Mouse (Mus musculus) thymus, postnatal 0 days (tissue): Measurements from ENCODE around the gene Gm2a. TPM values are rescaled to one million over a fixed set of nuclear protein-coding genes. Genes with fewer than 3 reads are reported as not detected.
"Not testable (repeated sequence)": the region's sequence is repeated elsewhere in the genome, so short reads cannot be mapped to it uniquely, and the experiment has no call there.

Experiments
- DNase-seq: peaks from one replicate; pipeline ENCODE4 v3.0.0-alpha.2; 2015; ENCODE audit warnings: low spot score
- polyA plus RNA-seq: library from polyadenylated mRNA; unstranded; fragments of >200 nt; fragmentation: Nextera tagmentation; extraction: Ambion mirVana; gene quantifications from 2 replicates; pipeline ENCODE4 v1.2.1, GENCODE M21; 2015

Gene Gm2a
- polyA plus RNA-seq: 27.4 and 30.4 TPM in 2 replicates

DNA sequence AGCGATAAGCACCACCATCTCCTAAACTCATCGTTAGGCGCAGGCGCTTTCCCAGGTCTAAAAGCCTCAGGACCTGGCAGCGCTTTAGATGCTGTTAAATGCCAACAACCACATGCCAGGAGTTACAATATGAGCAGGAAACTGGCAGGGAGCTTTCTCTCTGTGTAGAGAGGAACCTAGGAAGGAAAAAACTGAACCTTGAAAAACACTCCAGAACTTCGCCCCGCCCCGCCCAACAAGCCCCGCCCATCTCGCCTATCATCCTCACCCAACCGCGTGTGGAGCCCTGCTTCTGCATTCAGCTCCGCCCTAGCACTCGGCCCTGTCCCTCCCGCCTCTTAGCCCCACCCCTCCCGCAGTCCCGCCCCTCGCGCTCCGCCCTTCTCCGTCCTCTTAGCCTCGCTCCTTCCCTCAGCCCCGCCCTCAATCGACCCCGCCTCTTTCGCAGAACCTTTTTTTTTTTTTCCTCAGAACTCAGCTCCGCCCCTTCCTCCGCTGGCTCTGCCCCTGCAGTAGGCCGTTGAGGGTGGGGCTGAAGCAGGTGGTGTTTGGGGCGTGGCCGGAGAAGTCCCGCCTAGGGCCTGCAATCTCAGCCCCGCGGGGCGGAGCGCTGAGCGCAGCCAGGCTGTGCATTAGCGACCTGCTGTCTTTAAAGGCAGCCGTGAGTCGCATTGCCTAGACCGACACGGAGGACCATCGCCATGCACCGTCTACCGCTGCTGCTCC is at the start of gene Gm2a:
Gene Gm2a (plus strand): TSS at position 653 of the 726 bp plus-strand sequence.
- DNase-seq: peak; percentile 98

DNA sequence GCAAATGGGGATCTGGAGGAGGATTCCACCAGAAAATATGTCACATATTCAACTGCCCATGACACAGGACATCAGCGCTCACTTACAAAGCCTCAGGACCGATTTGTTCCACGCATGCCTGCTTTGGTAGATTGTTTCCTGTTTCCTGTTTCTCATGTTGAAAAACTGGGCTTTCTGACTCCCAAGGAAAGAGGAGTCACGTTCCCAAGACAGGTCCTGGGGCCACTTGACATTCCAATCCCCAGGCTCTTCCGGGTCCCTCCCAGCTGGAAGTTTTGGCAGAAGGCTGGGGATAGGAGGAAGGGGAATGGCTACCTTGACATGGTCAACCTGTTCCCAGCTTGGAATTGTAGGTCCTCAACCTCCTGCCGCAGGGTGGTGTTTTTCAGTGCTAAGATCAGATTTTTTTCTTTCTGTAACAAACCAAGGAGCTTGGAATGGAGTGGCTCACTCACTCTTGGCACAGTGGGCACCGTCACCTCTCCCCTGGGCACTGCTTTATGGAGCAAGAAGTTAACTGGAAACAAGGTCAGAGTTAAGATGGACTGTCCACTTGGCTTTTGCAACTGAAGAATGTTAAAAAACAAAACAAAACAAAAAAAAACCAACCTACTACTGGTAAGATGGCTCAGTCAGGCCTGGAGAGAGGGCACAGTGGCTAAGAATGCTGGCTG is 46.9 kb upstream of the Gm2a start:
- no peak for DNase-seq

DNA sequence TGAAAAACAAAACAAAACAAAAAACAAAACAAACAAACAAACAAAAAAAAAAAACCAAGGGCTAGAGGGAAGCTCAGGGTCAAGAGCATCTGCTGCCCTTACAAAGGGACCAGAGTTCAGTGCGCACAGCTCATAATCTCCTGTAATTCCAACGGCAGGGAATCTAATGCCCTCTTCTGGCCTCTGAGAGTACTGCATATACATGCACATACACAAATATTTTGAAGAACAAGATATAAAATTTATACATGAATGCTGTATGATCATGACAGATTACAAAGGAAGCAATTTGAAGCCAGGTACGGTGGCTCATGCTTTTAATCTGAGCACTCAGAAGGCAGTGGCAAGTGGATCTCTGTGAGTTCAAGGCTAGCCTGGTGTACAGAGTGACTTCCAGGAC is 40.4 kb upstream of the Gm2a start:
- DNase-seq: no peak

DNA sequence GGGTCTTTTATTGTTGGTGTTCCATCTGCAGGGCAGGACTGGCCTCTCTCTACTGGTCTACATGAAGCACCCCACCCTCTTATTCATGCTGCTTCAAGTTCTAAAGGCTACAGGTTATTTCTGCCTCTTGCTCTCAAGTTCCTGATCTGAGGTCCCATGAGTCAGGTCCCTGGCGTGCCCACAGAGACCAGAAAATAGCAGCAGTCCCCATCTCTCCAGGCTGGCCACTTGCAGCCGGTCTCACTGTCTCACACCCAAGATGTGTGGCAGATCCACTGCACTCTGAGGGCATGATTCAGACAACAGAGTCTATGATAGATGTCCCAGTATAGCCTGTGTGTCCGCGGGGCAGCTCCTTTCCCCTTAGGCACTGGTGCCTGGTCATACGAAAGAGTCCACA is 37.1 kb upstream of the Gm2a start:
- DNase-seq: no peak

DNA sequence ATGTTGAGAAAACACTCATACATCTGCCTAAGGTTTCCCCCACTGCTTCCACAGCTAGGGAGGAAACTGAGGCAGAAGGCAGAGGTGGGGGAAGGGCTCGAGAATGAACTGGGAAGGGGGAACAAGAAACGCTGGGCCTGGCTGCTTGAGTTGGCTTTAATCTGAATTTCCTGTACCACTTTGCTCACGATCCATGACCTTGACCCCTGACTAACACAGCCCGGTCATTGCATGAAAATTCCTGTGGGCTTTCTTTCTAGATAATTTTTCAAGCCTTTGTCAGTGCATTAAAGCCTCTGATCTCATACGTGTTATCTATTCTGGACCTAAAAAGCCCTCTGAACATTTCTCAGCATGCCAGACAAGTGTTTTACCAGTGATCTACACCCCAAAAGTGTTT is 35.1 kb upstream of the Gm2a start:
- DNase-seq: no peak

DNA sequence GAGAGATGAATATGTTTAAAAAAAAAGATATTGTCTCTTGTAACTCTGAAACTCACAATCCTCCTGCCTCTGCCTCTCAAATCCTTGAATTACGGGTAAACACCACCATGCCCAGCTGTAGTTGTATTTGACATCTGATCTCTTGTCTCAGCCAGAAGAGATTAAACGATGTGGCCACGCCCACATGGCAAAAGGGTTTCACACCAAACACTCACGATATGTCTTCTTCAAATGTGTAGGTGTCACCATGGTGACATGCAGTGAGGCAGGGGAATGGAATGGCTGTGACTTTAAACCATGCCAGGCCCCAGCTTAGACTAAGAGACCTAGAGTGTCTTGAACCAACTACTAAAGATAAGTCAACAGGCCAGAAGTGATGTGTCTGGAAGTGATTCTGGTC is 31.0 kb upstream of the Gm2a start:
- DNase-seq: no peak

DNA sequence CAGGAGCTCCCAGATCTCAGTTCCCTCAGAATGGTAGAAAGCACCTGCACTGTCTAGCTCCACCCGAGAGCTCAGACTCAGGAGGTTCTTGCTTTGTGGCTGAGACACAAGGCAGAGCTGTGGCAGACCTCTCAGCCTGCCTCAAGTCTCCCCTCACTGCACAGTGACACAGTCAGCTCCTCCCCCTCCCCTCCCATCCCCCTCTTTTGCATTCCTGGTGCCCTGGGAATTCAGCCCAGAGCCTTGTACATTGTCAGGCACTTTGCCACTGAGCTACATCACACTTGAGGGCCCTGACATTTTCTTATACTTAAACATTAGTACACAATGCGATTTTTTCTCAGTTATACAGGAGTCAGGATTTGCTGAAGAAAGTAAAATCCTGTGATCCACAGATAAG is 28.9 kb upstream of the Gm2a start:
- DNase-seq: peak; percentile 14

DNA sequence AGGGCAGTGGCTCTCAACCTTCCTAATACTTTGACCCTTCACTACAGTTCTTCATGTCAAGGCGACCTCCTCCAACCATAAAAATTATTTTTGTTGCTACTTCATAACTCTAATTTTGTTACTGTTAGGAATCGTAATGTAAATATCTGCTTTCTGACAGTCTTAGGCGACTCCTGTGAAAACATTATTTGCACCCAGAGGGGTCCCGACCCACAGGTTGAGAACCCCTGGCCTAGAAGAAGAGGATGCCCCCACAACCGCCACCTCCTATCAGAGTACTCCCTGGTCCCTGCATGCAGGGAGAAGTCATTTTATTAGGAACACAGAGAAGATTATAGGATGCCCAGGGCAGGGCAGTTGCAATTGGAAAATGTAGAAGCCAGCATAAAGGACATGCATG is 26.6 kb upstream of the Gm2a start:
- DNase-seq: no peak

DNA sequence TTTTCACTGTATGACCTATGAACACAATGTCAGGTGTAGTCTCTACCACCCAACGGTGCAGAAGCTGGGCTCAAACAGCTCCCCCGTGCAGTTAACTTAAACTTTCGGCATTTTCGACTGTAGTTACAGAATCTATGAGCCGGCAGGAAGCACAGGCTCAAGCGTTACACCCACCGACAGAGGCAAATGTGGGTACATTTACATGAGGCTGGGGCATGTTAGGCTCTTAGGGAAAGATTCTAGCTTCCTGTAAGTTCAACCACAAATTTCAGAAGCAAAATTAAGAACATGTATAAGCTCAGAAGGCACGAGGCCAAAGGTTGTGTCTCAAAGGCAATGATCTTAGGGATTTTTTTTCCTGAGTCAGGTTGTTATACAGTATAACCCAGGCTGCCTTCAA is 25.4 kb upstream of the Gm2a start:
- peak; percentile 62 for DNase-seq

DNA sequence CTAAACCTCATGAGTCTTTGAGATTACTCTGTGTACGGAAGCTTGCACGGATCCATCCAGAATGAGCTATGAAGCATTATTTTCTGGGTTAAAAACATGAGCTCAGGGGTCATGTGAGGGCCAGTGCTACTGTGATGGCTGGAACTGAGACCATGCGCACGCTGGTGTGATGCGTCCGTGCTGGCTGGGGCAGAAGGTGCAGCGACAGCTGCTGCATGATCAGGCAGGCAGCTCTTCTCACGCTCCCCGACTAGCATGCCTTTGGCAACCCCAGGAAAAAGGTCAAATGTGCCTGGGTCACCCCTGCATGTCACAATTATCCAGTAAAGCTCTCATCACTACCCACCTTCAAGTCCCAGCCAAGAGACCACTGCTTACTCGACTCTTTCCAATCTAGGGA is 24.7 kb upstream of the Gm2a start:
- DNase-seq: no peak

DNA sequence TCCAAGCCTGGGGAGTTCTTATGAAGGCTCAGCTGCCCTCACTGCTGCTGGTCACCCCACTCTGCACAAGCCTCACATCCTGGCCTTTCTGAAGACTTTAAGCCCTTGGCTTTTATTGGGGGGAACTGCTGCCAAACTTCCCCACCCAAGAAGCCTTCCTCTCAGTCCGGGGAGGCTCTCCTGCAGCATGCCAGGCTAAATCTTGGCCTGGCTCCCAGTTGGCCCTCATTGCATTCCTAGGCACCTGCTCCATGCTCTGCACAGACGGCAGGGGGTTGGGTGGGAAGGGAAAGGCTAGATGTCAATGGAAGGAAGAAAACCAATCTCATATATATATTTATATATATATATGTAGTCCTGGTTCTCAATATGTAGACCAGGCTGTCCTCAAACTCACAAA is 22.3 kb upstream of the Gm2a start:
- DNase-seq: no peak

DNA sequence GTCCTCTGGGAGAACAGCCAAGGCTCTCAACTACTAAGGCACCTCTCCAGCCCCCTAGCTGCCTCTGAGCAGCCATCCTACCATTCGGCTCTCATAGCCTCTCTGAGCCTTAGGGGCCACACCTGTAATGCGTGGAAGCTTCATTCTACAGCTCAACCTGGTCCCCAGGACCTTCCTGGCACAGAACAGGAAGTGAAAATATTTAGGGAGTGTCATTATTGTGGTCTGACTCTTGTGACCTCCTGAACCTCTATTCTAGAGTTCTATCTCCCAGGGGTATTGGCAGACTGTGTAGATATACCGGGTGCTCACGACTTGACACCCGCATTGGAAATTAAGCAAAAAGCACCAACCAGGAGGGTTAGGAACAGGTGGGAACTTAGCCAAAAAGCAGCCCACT is 21.7 kb upstream of the Gm2a start:
- no peak for DNase-seq

DNA sequence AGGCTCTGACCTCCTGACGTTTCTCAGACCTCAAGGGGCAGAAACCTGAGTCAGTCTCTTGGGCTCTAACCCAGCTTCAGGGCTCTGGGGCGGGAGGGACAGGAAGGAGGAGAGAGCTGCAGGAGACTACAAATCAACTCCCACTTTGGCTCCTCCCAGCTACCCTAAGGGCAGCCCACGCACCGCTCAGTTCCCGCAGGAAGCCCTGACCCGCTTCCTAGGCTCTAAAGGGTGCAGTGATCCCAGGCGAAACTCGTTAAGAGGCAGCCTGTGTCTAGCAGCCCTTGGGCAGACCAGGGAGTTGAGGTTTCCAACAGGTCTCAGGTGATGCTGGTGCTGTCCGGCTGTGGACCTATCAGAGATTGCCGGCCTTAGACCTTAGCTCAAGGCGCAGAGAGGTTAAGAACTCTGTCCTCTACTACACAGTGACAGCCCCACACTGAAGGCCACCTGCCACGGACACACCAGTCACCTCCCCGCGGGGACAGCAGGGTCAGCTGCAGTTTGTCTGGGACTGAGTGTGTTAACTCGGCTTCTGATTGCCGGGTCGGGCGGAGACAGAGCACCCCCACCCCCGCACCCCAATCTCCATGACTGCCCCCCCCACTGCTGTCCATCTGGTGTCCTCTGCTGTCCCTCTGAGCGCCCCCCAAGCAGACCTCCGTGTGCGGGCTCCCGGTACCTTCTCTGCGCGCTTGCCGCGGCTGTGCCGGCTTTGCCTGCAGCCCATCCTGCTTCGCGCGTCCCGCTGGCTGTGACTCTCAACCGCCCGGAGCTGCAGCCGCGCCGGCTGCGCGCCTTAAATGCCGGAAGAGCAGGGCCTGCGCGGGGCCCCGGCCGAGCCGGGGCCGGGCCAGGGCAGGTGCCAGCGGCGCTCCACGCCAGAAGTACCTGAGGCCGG is 20.3 kb upstream of the Gm2a start, which contains the start of gene Ccdc69:
Gene Ccdc69 (minus strand): TSS at position 801 of the 901 bp plus-strand sequence.
- peak; percentile 84 for DNase-seq

DNA sequence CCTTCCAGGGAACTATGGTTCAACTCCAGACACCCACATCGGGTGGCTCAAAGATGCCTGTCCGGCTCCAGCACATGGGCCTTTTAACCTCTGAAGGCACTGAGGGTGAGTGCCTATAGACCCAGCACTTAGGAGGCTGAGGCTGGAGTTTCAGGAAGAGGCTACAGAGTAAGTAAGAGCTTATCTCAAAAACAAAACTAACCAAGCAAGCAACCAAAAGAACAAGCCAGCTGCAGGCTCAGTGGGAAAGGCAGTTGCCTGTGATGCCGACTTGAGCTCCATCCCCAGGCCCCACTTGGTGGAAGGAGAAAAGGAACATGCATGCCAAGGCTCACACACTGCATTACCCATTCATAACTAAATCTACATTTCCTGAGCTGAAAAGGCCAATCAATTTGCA is 19.4 kb upstream of the Gm2a start:
- peak; percentile 33 for DNase-seq

DNA sequence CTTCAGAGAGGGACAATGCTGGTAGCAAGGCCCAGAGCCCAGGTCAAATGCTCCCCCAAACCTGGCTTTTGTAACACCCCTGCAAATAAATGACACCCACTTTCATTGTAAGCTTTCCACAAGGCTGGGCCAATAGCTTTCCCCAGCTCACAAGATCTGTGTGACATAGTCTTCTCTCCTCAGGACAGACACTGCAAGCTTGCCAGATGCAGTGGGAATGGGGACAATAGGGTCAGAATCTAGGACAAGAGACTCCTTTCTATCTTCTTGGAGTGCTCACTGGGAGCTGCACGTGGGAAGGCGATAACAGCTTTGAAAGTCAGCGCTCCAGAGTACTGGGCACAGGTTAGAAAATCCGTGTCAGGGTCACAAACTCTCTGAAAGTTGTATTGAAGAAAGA is 18.7 kb upstream of the Gm2a start:
- no peak for DNase-seq

DNA sequence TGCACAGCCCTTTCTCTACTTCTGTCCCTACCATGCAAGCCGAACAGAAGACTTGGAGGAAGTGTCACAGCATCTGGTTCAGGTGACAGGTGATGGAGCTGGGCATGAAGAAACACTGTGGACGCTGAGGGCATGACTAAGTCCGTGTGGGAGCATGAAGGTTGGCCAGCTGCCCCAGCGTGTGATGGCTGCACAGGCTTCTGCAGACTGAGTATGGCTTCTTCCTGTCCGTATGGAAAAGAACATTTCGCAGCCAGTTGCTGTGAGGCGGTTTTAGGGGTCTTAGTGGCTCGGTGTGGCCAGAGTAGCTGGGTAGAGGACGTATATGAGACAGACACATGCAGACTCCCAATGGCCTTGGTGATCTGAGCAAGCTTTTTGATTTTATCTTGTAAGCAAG is 16.7 kb upstream of the Gm2a start:
- no peak for DNase-seq

DNA sequence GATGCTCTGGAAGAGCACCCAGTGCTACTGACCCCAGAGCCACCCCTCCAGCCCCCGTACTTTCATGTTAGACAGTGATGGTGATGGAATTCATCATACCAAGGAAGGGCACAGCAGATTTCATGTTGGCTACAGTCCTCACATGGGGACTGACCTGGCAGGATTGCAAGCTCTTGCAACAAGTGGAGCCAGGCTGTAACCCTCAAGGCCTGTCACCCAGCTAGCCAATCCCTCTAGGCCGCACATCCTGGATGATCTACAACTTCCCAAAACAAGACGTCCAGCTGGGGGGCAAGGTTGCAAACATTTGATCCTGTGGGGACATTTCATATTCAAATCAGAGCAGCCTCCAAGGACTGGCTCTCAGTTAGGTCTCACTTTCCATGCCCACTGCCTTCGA is 13.3 kb upstream of the Gm2a start:
- DNase-seq: no peak

DNA sequence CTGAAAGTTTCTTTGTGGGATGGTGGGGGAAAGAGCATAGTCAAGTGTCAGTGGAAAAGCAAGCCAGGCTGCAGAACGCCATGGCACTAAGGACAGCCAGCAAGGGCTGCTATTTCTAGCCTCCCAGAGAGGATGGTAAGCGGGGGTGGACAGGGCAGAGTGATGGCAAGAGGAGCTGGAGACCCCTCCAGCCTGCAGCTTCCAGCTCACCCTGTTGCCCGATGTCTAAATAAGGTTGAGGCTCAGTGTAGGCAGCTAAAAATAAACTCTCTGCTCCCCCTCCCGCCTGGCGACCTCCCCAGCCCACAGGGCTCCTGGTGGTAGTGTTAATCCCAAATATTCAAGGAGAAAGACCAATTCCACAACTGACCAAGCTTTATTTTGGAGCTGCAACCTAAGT is 12.5 kb upstream of the Gm2a start:
- DNase-seq: no peak

DNA sequence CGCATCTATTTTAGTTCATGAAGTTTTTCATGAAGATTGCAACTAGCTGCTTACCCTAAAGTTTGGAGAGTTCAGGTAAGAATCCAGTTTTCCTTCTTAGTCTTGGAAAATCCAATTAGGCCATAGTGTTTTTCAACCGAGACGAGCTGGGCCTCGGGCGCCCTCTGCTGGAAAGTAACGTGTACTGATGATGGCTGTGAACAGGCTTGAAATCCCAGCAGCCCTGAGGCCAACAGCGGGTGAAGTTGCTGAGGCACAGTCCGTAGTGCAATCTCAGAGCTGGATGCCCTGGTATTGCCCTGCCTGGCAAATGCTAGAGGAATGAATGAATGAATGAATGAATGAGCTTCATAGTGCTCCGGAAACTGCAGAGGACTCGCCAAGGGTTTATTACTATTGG is 10.9 kb upstream of the Gm2a start:
- DNase-seq: peak; percentile 77

DNA sequence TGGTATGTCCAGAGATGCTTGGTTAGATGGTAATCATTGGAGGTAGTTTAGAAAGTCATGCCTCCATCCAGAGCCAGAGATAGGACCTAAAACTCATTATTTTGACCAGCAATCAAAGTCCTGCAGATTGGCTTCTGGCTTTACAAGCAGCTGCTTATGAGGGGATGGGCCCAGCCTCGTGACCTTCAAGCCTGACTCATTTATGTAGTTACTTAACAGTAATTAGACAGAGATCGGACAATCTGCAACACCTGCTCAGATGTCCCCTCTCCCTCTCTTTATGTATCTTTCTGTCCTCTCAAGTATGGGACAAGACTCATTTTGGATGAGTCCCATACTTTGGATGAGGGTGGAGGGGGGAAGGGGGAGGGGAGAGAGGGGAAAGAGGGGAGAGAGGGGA is 8.0 kb upstream of the Gm2a start:
- DNase-seq: no peak

DNA sequence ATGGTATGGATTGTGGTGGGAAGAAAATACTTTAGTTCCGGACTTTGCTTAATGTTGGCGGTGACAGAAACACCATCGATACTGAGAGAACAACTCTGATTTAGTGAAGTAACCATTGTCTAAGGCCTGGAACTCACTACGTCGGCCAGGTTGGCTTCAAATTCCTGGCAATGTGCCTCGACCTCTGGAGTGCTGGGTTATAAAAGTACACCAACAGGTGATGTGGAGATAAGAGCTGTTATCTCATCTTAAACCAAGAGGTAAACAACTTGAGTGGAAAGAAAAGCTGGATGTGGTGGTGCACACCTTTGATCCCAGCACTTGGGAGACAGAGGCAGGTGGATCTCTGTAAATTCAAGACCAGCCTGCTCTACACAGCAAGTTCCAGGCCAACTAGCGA is 4.8 kb upstream of the Gm2a start:
- DNase-seq: no peak

DNA sequence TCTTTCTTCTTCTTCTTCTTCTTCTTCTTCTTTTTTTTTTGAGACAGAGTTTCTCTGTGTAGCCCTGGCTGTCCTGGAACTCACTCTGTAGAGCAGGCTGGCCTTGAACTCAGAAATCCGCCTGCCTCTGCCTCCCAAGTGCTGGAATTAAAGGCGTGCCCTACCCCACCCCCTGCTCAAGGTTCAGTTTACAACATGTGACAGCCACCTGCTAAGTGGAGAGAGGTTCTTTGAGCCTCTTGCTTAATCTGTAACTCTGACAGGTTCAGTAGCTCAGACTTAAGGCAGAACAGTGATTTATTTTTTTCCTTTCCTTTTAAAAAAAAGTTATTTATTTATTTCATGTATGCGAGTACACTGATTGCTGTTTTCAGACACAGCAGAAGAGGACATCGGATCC is 1.6 kb upstream of the Gm2a start:
- not testable (repeated sequence) for DNase-seq
